Mouse (Mus musculus) liver, embryonic 14.5 days (tissue): ENCODE measurements at regions not wholly inside any gene's neighbourhood (a gene's known extent, or its start where the extent isn't known, plus 50 kb on each side); places are given as distances from the start of the nearest gene placed in this dataset.
A peak's percentile ranks its signal among the peaks of the same experiment; 100 is the strongest.

Experiments
- ATAC-seq: fragments of 200-750 bp; cut with Nextera tagmentation; 2 replicates; pipeline ENCODE4 v1.8.0; 2017; ENCODE audit warnings: moderate number of reproducible peaks, mild to moderate bottlenecking, moderate library complexity; ENCODE audit not compliant: insufficient read depth
- DNase-seq, 3 experiments: peaks; one replicate each; pipeline ENCODE4 v3.0.0-alpha.2; 2012 to 2013; ENCODE audit warnings: low read depth in 3 of 3, low spot score in 3 of 3
- H3K27ac ChIP-seq: fragments of 300-500 bp; sonication (generic); 2 replicates; pipeline ENCODE4 v1.5.1; 2014; ENCODE audit warnings: moderate library complexity, mild to moderate bottlenecking, control low read depth, inconsistent platforms
- H3K27me3 ChIP-seq: fragments of 300-500 bp; sonication (generic); 2 replicates; pipeline ENCODE4 v1.6.1; 2014; ENCODE audit warnings: mild to moderate bottlenecking, low read length, moderate library complexity; ENCODE audit not compliant: control insufficient read depth, insufficient read depth
- H3K36me3 ChIP-seq: fragments of 300-500 bp; sonication (generic); replicated peaks from 2 replicates; pipeline ENCODE4 v1.6.1; 2014; ENCODE audit warnings: low read depth; ENCODE audit not compliant: control insufficient read depth, insufficient read depth
- H3K4me1 ChIP-seq, 2 experiments: fragments of 200-500 bp in 1 of 2; fragments of 300-500 bp in 1 of 2; sonication (generic) in 1 of 2; replicated peaks; 2 replicates each; pipeline ENCODE4 v1.6.1; 2012 to 2014; ENCODE audit warnings: antibody characterized with exemption in 1 of 2, inconsistent platforms in 1 of 2, low read length in 1 of 2; ENCODE audit not compliant: control insufficient read depth in 2 of 2, insufficient read depth in 2 of 2
- H3K4me2 ChIP-seq: fragments of 300-500 bp; sonication (generic); 2 replicates; pipeline ENCODE4 v1.6.1; 2014; ENCODE audit warnings: low read depth, mild to moderate bottlenecking, control low read depth, moderate library complexity
- H3K4me3 ChIP-seq, 2 experiments: fragments of 200-500 bp in 1 of 2; fragments of 300-500 bp in 1 of 2; sonication (generic) in 1 of 2; 2 replicates each; pipeline ENCODE4 v1.5.1; 2012 to 2014; ENCODE audit warnings: low read depth in 2 of 2, low read length in 2 of 2, mild to moderate bottlenecking in 2 of 2, control low read depth in 1 of 2, inconsistent platforms in 1 of 2, moderate library complexity in 1 of 2; ENCODE audit not compliant: insufficient read depth in 1 of 2
- H3K9ac ChIP-seq: fragments of 300-500 bp; sonication (generic); replicated peaks from 2 replicates; pipeline ENCODE4 v1.6.1; 2014; ENCODE audit warnings: mild to moderate bottlenecking, control low read depth, moderate library complexity
- H3K9me3 ChIP-seq: fragments of 300-500 bp; sonication (generic); 2 replicates; pipeline ENCODE4 v1.6.1; 2016; ENCODE audit warnings: low read length, mixed read lengths; ENCODE audit not compliant: control insufficient read depth
- CTCF ChIP-seq: IDR thresholded peaks from 2 replicates; pipeline ENCODE4 v1.5.1; 2016; ENCODE audit warnings: antibody characterized with exemption, low read depth, control low read depth
- EP300 ChIP-seq: IDR thresholded peaks from 2 replicates; pipeline ENCODE4 v1.6.1; 2016; ENCODE audit warnings: antibody characterized with exemption, low read depth
- WGBS: fragments of 180-500 bp; shearing (Covaris S2); extraction: QIAGEN DNeasy Blood & Tissue Kit; methylation state at CpG from one replicate; pipeline ENCODE4 v1.1.7; 2014; ENCODE audit not compliant: insufficient replicate concordance; 5-methylcytosine and 5-hydroxymethylcytosine counted together

- H3K9ac ChIP-seq: no peak overlapping the region
- ATAC-seq: no peak
These were observed 58.5 kb upstream of the Hnrnpa3 start for GRCm38 (mm10) chr2:75600511-75600910.

DNA sequence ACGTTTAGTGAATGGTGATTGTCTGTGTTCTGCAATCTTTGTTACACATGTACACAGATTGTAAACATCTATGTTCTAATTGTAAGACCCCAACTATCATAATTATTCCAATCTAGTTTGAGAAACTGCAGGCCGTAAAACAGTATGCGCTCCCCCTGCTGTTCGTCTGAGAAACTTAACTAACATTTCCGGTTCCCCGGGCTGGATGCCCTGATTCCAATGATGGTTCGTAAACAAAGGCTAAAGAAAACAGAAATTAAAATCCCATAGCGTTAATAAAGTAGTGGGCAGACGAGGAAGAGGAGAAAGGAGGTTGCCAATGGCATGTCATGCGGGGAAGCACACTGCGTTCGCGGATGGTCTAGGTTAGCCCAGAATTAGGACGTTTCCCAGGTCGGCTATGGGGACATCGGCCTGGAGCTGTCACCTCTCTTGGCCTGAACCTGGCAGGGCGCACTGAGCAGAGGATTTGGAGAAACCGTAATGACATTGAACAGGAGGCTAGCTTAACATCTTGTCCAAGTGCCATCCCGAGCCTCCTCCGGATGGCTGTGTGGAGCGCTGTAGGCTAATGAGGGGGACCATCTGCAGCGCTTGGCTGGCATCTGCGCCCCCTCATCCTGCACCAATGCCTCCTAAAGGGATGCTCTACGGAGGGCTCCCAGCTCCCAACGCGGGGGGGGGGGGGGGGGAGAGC, 55.7 kb upstream of the Hnrnpa3 start:
- WGBS: 17% methylated on average over 25 of the region's 26 CpGs
- Histone ChIP-seq H3K27me3 (peaks cover 11% of the 10 kb centered on the region), H3K27ac (no peak overlapping the region), H3K4me2 (peak overlapping the region; percentile 60), H3K4me1 (peaks cover 0 to 3% of the 10 kb centered on the region in 2 experiments; a peak in 1 of 4 replicates), H3K9ac (no peak overlapping the region), H3K4me3 (peak overlapping the region; percentile 25 to 60; a peak in 3 of 4 replicates), H3K36me3 (no peaks in the 10 kb centered on the region), H3K9me3 (no peaks in the 10 kb centered on the region)
- TF ChIP-seq EP300 (no peak), CTCF (peak; percentile 39)
- DNase-seq (no peak), ATAC-seq (no peak)

More at GRCm38 (mm10) chr2:75600511-75600910, 58.5 kb upstream of the Hnrnpa3 start:
- H3K4me2 ChIP-seq: no peak overlapping the region
- H3K9me3 ChIP-seq: no peaks in the 10 kb centered on the region
- no peak overlapping the region for H3K4me3 ChIP-seq
- no peaks in the 10 kb centered on the region for H3K27me3 ChIP-seq
- H3K36me3 ChIP-seq: no peaks in the 10 kb centered on the region
- DNase-seq: no peak
- WGBS: 38% methylated on average over 5 of the region's 5 CpGs
- no peak for TF ChIP-seq EP300
- no peak for TF ChIP-seq CTCF
- no peak overlapping the region for H3K27ac ChIP-seq
- H3K4me1 ChIP-seq: peaks cover 0 to 3% of the 10 kb centered on the region in 2 experiments; a peak in 1 of 4 replicates

DNA sequence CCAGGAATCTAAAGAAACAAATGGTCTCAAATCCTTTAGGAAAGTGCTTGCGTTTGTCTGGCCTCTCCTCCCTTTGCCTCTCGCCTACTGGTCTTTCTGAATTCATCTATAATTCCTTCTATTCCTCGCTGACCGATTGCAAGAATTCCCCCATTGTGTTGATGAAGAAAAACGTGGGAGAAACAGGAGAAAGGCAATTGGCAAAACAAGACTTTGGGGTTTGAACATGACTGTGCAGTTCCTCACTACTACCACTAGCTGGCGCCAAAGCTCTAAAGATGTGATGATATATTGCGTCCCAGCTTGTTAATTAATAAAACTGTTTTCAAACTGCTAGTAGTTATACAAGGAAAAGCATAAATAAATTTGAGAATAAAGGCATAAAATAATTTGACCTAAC, 53.4 kb upstream of the Hnrnpa3 start:
- H3K36me3 ChIP-seq: no peaks in the 10 kb centered on the region
- no peak overlapping the region for H3K27ac ChIP-seq
- DNase-seq (peak in 2 of 3 experiments; percentile 28 to 48), ATAC-seq (no peak)
- no peak overlapping the region for H3K4me3 ChIP-seq
- no peak overlapping the region for H3K9ac ChIP-seq
- H3K4me2 ChIP-seq: no peak overlapping the region
- 2% methylated on average over 7 of the region's 7 CpGs for WGBS
- H3K9me3 ChIP-seq: no peaks in the 10 kb centered on the region
- H3K27me3 ChIP-seq: peaks cover 33% of the 10 kb centered on the region
- TF ChIP-seq CTCF (peak; percentile 95), EP300 (no peak)
- peaks cover 0 to 3% of the 10 kb centered on the region in 2 experiments; a peak in 1 of 4 replicates for H3K4me1 ChIP-seq

GRCm38 (mm10) chr2:75607010-75607915, 51.8 kb upstream of the Hnrnpa3 start:
- Histone ChIP-seq H3K27ac (no peak overlapping the region), H3K4me2 (no peak overlapping the region), H3K9ac (no peak overlapping the region), H3K4me3 (no peak overlapping the region), H3K4me1 (peaks cover 0 to 3% of the 10 kb centered on the region in 2 experiments; a peak in 1 of 4 replicates), H3K36me3 (no peaks in the 10 kb centered on the region), H3K27me3 (peaks cover 33% of the 10 kb centered on the region), H3K9me3 (no peaks in the 10 kb centered on the region)
- no peak for DNase-seq
- 39% methylated on average over 11 of the region's 11 CpGs for WGBS
- TF ChIP-seq CTCF (no peak), EP300 (no peak)
- no peak for ATAC-seq

DNA sequence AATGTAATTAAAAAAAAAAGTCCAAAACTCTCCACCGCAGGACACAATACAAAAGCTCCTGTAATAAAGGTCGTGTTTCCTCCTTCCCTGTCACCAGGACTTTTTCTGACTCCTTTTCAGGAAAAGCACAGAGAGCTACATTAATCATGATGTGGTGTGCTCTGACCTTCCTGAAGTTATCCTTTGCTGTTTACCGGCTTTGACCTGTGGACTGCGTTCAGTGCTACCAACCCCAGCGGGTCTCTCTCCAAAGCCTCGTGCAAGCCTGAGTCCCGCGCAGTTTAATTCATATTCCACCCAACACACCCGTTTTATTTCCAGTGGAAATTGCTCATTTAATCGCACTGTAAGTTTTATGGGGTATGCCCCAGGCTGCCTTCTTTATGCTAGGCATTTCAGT, 51.1 kb upstream of the Hnrnpa3 start:
- no peak overlapping the region for H3K4me2 ChIP-seq
- DNase-seq (no peak), ATAC-seq (no peak)
- 45% methylated on average over 10 of the region's 10 CpGs for WGBS
- H3K9me3 ChIP-seq: no peaks in the 10 kb centered on the region
- H3K27me3 ChIP-seq: peaks cover 33% of the 10 kb centered on the region
- TF ChIP-seq EP300 (no peak), CTCF (no peak)
- peaks cover 0 to 8% of the 10 kb centered on the region in 2 experiments; a peak in 2 of 4 replicates for H3K4me1 ChIP-seq
- no peaks in the 10 kb centered on the region for H3K36me3 ChIP-seq
- H3K9ac ChIP-seq: no peak overlapping the region
- no peak overlapping the region for H3K27ac ChIP-seq
- H3K4me3 ChIP-seq: no peak overlapping the region
